Mouse (Mus musculus) megakaryocyte, embryonic 14.5 days (primary cell): ENCODE data around the gene Cluh.

Experiments
- FLI1 ChIP-seq: IDR thresholded peaks from 2 replicates; pipeline ENCODE4 v1.6.1; 2012; ENCODE audit warnings: low read length, inconsistent platforms, mixed read lengths
- GATA1 ChIP-seq: IDR thresholded peaks from 3 replicates; pipeline ENCODE4 v1.6.1; 2012; ENCODE audit warnings: mixed read lengths, low read length, inconsistent platforms, borderline replicate concordance

GRCm38 (mm10) chr11:74615571-74615970 lies 33.7 kb upstream of the Cluh start:
- TF ChIP-seq GATA1 = no peak
- no peak for TF ChIP-seq FLI1
